Mouse (Mus musculus): Measurements from ENCODE around the gene Setd7. TPM values are rescaled to one million over a fixed set of nuclear protein-coding genes. Genes with fewer than 3 reads are reported as not detected.
"Not testable (repeated sequence)": the region's sequence is repeated elsewhere in the genome, so short reads cannot be mapped to it uniquely, and the experiment has no call there.

Setd7 gene
- total RNA-seq (2021) (10 to 100 TPM; 37.2 to 53.2 TPM), polyA plus RNA-seq (2012; rRNA removed) (14.2 and 17.6 TPM in 2 replicates)
- long read RNA-seq, partial matches to known transcripts, result 0 of 8 reads
- long read RNA-seq, other reads (novel, unspliced or antisense), result 8 of 8 reads

GRCm38 (mm10) chr3:51560511-51561108 is at the start of gene Setd7:
TSS of gene Setd7 (minus strand) at chr3:51560879.
- DNase-seq, result peak; percentile 92

- DNase-seq, result no peak
These were observed 43.8 kb upstream of the Setd7 start for GRCm38 (mm10) chr3:51604489-51604888.

DNA sequence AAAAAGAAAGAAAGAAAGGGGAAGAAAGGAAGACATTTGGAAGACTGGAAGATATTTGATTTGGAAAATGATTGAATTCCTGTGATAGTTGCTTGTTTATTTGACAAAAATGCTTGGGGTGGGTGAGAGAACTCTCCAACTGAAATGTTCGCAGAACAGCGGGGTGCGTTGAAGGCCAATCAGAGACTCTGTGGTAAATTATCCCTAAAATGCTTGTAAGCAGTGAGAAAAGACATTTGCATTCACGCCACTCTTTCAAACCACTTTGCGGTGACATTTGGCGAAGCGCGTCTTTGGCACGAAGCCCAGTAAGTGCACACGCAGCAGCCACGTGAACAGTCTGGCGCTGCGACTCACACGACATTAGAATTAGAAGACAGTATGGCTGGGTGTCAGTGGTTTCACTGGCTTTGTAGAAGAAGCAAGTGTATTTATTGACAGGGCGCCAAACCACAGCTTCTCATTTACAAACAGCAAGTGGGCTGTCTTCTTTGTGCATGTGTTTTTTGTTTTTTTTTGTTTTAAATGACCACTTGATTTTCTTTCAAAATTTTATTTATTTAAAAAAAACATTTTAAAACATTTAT is 43.1 kb upstream of the Setd7 start:
- DNase-seq, result peak; percentile 40

DNA sequence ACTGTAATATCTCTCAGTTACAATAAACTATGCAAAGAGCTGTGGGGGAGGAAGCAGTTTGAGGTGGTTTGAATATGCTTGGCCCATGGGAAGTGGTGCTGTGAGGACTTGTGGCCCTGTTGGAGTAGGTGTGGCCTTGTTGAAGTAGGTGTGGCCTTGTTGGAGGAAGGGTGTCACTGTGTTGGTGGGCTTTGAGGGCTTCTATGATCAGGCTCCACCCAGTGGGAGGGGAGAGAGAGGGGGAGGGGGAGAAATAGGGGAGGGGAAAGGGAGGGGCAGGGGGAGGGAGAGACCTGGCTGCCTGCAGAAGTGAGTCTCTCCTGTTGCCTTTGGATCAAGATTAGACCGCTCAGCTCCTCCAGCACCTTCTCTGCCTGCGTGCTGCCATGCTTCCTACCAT is 40.8 kb upstream of the Setd7 start:
- DNase-seq, result no peak

- DNase-seq, result no peak
These were observed 40.0 kb upstream of the Setd7 start for GRCm38 (mm10) chr3:51600728-51601127.

GRCm38 (mm10) chr3:51599057-51599630 is 38.5 kb upstream of the Setd7 start:
- no peak for DNase-seq

- peak; percentile 38 for DNase-seq
These were observed 35.9 kb upstream of the Setd7 start for GRCm38 (mm10) chr3:51596538-51596937.

- DNase-seq, result no peak
These were observed 32.8 kb upstream of the Setd7 start for GRCm38 (mm10) chr3:51593506-51593905.

GRCm38 (mm10) chr3:51591591-51591990 is 30.9 kb upstream of the Setd7 start:
- DNase-seq, result no peak

GRCm38 (mm10) chr3:51590207-51590892 is 29.7 kb upstream of the Setd7 start:
- no peak for DNase-seq

GRCm38 (mm10) chr3:51587697-51588262 is 27.1 kb upstream of the Setd7 start:
- DNase-seq, result no peak

DNA sequence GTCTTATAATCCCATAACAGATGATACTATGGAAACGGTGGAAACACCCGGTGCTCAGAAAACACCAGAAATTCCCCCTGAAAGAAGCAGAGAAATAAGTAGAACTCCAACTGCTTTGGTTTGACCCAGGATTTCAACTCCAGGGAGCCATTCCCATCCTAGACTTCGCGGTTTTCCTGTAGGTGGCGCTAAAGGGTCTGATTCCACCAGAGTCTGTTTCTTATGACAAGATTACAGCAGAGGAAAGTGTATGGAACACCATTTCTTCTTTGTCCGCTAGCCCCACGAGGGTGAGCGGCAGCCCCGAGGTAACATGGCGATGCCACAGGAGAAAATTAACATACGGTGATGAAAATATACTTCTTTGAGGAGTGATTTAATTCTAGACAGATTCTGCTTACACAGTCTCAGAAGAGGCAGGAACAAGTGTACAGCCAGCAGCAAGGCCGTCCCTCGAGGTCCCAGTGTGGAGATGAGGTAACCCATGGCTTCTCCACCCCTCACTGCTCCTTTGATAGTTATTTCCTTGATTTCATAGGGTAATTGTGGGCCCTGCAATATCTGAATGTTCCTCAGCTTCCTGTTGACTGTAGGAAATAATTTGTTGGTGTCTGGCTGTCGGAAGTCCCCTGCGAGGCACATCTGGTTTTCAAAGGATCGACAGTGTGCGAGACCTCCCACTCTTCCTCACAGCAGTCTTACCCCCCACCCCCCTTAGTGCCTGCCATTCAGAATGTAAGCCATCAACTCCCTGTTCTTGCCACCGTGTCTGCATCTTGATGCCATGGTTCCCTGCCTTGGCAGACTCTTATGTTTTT is 23.1 kb upstream of the Setd7 start:
- peak; percentile 79 for DNase-seq

DNA sequence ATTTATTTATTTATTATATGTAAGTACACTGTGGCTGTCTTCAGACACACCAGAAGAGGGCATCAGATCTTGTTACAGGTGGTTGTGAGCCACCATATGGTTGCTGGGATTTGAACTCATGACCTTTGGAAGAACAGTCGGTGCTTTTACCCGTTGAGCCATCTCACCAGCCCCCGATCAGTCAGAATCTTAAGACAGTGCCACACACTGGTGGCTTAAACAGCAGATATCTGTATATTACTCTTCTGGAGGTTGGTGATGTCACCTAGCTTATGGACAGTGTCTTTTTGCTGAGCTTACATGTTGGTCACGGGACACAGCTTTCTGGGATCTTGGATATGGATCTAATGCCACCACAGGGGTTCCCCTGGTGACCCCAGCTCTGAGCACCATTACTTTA is 18.6 kb upstream of the Setd7 start:
- DNase-seq, result not testable (repeated sequence)

- peak; percentile 79 for DNase-seq
These were observed 17.4 kb upstream of the Setd7 start for GRCm38 (mm10) chr3:51577816-51578749.

- DNase-seq, result no peak
These were observed 16.7 kb upstream of the Setd7 start for GRCm38 (mm10) chr3:51577359-51577758.

GRCm38 (mm10) chr3:51573915-51574314 is 13.2 kb upstream of the Setd7 start:
- DNase-seq, result no peak

GRCm38 (mm10) chr3:51570200-51570599 is 9.5 kb upstream of the Setd7 start:
- DNase-seq, result no peak

- no peak for DNase-seq
These were observed 1.3 kb upstream of the Setd7 start for GRCm38 (mm10) chr3:51561993-51562385.

DNA sequence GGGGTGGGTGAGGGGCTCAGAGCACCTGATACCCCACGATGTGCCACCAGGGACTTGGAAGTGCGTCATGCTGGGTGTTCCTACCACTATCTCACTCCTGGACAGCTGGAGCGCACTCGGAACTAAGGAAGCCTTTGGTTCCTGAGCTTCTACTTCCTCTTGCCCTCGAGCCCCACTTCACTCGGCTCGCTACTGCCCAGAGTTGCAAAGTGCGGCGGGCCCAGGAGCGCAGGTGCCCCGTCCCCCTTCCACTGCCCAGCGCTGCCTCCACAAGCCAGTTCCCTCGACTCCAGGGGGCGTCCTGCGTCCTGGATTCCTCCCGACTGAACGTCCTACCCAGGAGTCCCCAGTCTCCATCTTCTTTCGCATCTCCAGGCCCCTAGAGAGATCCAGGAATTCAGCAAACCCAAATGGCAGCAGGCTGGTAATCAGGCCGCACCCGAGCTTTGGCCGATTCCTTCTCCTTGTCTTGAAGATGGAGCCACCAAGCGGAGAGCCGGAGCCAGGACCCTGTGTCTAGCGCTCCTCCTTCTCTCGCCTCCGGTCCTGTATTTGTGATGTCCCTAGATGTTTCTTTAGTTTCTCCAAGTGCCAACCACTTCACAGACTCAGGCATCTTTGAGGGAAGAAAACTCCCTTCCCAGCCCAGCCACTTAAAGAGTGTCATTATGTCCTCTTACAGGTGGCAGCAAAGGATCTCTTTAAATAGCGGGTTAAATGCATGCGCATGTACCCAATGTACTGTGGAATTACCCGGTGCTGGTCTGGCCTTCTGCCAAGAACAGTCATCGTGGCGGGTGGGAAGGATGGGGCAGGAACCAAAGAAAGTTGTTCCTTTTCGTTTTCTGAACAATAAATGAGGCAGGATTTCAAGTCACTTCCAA is 672 bp upstream of the Setd7 start:
- DNase-seq, result peak; percentile 72

All from adrenal gland, adult 2 months (tissue).